Comparison of ENCODE assay signal across 18 mouse cellular contexts in genomic region chr19:53724053-53724452, GRCm38 (mm10).
"Had no signal": no experiment of that assay in that cellular context is flagged by ENCODE, and none has a peak within 500 bp of the region (broad histone marks: within the 10 kb centered on the region; RNA-seq: fewer than 3 reads in every experiment).

No protein-coding gene starts in this region.

- H3K27ac ChIP-seq: midbrain, embryonic 10.5 days; midbrain, embryonic 12.5 days; neural tube, embryonic 13.5 days; neural tube, embryonic 15.5 days had no signal

- DNase-seq: lung, adult 18-20 months; lung, embryonic 14.5 days; lung, postnatal 10 days; lung, postnatal 4 days; midbrain, embryonic 14.5 days; retina, postnatal 1 day; right cerebral cortex, adult 18-20 months; right cerebral cortex, postnatal 25 days; right cerebral cortex, postnatal 4 days; spleen, adult 18-20 months; thymus, adult 18-20 months; thymus, postnatal 14 days; thymus, postnatal 36 days had no signal

- H3K9ac ChIP-seq: lung, embryonic 14.5 days; midbrain, embryonic 12.5 days; neural tube, embryonic 13.5 days; neural tube, embryonic 15.5 days had no signal

- H3K27me3 ChIP-seq: midbrain, embryonic 12.5 days; neural tube, embryonic 13.5 days; neural tube, embryonic 15.5 days had no signal

- H3K4me3 ChIP-seq: midbrain, embryonic 10.5 days; midbrain, embryonic 12.5 days; myocyte; neural tube, embryonic 13.5 days; neural tube, embryonic 15.5 days had no signal

- H3K4me1 ChIP-seq: midbrain, embryonic 10.5 days; midbrain, embryonic 12.5 days had no signal

- H3K36me3 ChIP-seq: midbrain, embryonic 10.5 days; midbrain, embryonic 12.5 days; neural tube, embryonic 13.5 days; neural tube, embryonic 15.5 days had no signal
